Mouse (Mus musculus) R1 (cell line): Measurements from ENCODE around the gene Myb.
A peak's percentile ranks its signal among the peaks of the same experiment; 100 is the strongest.

Experiments used
- DNase-seq: peaks from one replicate; pipeline ENCODE4 v3.0.0-alpha.2; 2018; ENCODE audit warnings: low read depth, low spot score

Myb gene

DNA sequence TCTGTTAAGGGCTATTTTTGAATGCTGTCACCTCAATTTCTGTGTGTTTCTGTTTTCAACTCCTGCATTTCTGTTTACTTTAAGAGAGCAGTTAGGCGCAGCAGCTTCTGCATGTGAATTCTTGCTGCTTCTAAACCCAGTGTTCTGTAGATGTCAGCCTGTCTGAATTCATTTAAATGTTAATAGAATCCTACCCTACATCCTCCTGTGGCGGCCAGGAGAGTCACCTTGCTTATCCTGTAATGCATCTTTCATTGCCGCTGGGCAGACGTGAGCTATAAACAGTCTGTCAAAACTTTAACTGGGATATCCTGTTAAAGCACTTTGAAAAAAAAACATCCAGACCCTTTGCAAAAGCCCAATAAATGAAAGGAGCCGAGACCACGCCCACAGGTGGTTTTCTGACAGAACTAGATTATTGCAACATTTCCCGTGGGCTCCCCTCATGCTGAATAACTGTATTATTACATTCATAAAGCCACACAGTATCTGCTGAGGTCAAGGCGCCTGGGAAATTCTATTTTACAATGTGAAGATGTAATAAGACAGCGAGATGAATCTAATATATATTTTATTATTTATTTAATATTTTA lies 29.8 kb downstream of the Myb start:
- peak; percentile 64 for DNase-seq

GRCm38 (mm10) chr10:21128086-21128611 lies 32.6 kb downstream of the Myb start:
- peak; percentile 51 for DNase-seq

DNA sequence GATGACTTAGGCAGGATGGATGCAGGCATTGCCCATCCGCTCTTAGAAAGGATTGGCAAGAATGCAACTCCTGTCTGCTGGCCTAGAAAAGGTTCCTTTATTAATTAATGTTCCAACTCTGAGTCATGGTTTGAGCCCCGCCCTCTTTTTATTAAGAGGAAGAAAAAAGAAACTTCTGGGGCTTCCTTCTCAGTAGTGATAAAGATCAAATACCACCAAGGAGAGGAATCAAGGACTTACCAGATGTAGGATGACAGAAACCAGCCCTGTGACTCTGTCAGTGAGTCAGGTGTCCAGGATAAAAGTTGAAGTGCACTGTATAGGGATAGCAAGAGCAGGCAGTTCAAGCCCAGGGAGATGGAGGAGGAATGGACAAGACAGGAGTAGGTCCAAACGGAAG lies 42.4 kb downstream of the Myb start:
- DNase-seq = no peak

GRCm38 (mm10) chr10:21114459-21114858 lies 46.3 kb downstream of the Myb start:
- DNase-seq = no peak

DNA sequence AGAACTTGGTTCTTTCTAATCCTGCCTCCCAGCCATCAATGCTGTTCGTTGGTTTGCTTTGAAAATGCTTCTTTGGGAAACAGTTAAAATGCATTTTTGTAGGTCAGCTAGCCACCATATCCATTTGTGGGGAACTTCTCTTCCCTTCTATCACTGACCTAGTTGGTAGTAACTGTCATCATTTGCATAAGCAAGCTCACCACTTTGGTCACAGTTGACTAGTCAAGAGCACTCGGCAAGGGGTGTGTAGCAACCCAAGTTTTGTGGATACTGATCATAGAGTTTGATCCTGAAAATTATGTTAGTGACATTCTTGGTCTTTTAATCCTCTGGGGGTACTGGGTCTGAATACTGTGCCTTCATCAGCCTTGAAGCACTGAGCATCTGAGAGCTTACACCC lies 48.1 kb downstream of the Myb start:
- no peak for DNase-seq

- DNase-seq = peak; percentile 70
Measured at GRCm38 (mm10) chr10:21109337-21110056, 51.3 kb downstream of the Myb start.

DNA sequence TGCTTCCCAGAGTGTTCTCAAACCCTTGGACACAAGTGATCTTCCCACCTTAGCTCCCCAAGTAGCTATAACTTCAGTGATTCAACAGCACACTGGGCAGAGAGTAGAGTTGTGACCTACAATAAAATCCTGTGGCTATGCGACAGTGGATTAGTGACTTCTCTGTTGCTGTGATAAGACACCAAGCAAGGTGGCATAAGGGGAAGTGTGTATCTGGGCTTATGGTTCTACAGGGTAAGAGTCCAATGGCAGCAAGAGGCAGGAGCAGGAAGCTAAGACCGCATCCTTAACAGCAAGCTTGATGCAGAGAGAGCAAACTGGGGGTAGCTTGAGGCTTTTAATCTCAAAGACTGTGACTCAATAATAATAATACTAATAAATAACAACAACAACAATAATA lies 52.0 kb downstream of the Myb start:
- no peak for DNase-seq

GRCm38 (mm10) chr10:21108182-21108581 lies 52.6 kb downstream of the Myb start:
- no peak for DNase-seq

DNA sequence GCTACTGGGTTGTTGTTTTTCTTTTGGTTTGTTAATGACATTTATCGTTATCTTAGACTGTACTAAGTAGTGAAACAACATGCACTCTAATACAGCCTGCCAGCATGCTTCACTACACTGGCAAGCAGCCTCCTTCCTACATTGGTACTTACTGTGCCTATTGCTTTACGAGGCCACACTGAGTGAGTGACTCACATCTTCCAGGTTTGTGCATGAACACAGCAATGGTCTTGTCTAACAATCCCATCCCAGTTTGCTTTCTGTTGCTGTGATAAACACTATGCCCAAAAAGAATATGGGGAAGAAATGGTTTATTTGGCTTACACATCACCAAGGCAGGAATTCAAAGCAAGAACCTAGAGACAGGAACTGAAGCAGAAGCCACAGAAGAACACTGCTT lies 55.6 kb downstream of the Myb start:
- no peak for DNase-seq

DNA sequence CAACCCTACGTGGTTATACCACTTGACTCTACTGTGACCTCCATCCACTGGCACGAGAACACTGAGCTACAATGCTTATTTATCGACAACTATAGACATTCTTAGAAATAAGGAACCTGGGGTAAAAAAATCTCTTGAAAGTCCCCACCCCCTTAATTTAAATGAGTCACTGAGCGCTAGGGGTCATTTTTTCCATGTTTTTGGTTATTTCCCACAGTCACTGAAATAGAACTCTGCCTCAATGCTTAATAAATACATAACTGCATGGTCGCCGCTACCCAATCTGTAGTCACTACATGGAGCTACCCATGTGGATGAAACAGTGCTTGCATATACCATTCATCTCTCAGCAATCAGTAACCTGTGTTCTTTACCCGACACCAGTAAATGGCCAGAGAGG lies 58.1 kb downstream of the Myb start:
- no peak for DNase-seq

DNA sequence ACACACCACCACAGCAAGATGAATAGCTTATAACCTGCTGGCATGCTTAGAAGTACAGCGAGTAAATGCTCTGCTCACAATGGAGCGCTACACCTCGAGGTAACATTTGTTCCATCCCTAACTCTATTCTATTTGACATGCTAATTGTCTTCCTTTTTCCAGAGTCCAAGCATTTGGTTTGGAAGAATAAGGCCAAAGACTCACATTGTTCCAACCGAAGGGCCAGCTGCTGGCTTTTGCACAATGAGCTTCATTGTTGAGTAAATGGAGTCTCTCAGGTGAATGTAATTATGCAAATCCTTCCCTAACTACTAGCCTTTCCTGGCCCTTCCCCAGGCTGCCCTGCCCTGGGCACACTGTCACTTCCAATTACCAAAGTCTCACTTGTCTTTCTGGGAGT lies 58.8 kb downstream of the Myb start:
- DNase-seq = peak; percentile 99

- peak; percentile 32 for DNase-seq
Measured at GRCm38 (mm10) chr10:21100646-21101249, 60.0 kb downstream of the Myb start.

- DNase-seq = no peak
Measured at GRCm38 (mm10) chr10:21099515-21099914, 61.3 kb downstream of the Myb start.

DNA sequence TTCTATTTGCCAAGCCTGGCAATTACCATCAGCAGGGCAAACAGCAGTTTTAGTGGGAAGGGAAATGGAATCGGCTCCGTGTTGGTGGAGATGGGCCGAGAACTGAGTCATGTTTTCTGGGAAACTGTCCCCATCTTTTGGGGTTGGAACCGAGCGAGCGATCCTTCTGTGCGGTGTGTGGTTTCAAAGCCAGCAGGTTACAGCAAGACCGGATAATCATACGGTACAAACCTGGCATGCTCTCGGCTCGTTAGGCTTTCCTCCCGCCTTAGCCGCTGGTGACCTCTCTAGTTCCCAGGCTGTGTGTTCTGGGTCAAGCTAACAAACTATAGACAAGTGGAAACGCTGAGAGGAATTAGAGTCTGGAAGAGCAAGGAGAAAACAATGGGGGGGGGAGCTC lies 65.2 kb downstream of the Myb start:
- no peak for DNase-seq

GRCm38 (mm10) chr10:21094896-21095295 lies 65.9 kb downstream of the Myb start:
- no peak for DNase-seq

GRCm38 (mm10) chr10:21093301-21093700 lies 67.5 kb downstream of the Myb start:
- no peak for DNase-seq

- DNase-seq = no peak
Measured at GRCm38 (mm10) chr10:21092501-21093270, 68.1 kb downstream of the Myb start.

GRCm38 (mm10) chr10:21090922-21091700 lies 69.7 kb downstream of the Myb start:
- peak; percentile 64 for DNase-seq

DNA sequence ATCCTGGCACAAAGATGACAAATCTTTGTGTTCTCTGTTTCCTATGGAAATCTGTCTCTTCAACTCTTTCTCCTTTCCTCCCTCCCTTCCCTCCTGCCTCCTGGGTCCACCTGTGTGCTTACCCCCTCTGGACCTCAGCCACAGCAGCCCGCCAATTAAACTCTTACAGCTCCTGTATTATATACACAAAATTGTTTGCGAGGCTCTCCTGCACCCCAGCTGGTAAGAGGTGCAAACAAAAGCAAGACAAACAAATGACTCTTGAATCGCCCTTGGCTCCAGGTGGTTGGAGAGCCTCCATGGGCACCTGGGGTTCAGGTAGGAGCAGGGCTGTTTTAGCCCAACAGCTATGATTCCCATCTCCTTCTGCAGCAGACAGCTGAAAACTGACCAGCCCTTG lies 71.2 kb downstream of the Myb start:
- DNase-seq = no peak

GRCm38 (mm10) chr10:21087614-21088232 lies 73.1 kb downstream of the Myb start:
- peak; percentile 37 for DNase-seq

GRCm38 (mm10) chr10:21085044-21085443 lies 75.7 kb downstream of the Myb start:
- peak; percentile 52 for DNase-seq
